Mouse (Mus musculus) kidney, adult 2 months (tissue): Measurements from ENCODE around the gene Abl1. TPM values are rescaled to one million over a fixed set of nuclear protein-coding genes. Genes with fewer than 3 reads are reported as not detected.

Experiments used
- DNase-seq: peaks from one replicate; pipeline ENCODE4 v3.0.0; 2021
- H3K27ac ChIP-seq: fragments of 200-500 bp; 2 replicates; pipeline ENCODE4 v1.5.1; 2012; ENCODE audit warnings: low read depth, low read length, control low read depth, inconsistent platforms; ENCODE audit not compliant: insufficient read depth
- H3K27me3 ChIP-seq: fragments of 200-500 bp; replicated peaks from 2 replicates; pipeline ENCODE4 v1.6.1; 2012; ENCODE audit warnings: mild to moderate bottlenecking, moderate library complexity, low read length, inconsistent platforms; ENCODE audit not compliant: control insufficient read depth, insufficient read depth
- H3K36me3 ChIP-seq: fragments of 200-500 bp; 2 replicates; pipeline ENCODE4 v1.6.1; 2012; ENCODE audit warnings: mild to moderate bottlenecking, moderate library complexity, low read length, inconsistent platforms; ENCODE audit not compliant: control insufficient read depth, insufficient read depth
- H3K4me1 ChIP-seq: fragments of 200-500 bp; 2 replicates; pipeline ENCODE4 v1.6.1; 2011; ENCODE audit warnings: low read length; ENCODE audit not compliant: control insufficient read depth, insufficient read depth
- H3K4me3 ChIP-seq: fragments of 200-500 bp; 2 replicates; pipeline ENCODE4 v1.5.1; 2011; ENCODE audit warnings: mild to moderate bottlenecking, low read depth, low read length, control low read depth; ENCODE audit not compliant: insufficient read depth
- CTCF ChIP-seq: fragments of 200-500 bp; conservative IDR thresholded peaks from 2 replicates; pipeline ENCODE4 v1.5.1; 2011; ENCODE audit warnings: low read depth, mild to moderate bottlenecking, control low read depth, low read length, moderate library complexity, mixed read lengths; ENCODE audit not compliant: insufficient read depth, insufficient read length
- POLR2A ChIP-seq: fragments of 200-500 bp; IDR thresholded peaks from one replicate; pipeline ENCODE4 v1.6.1; 2011; ENCODE audit warnings: low read depth, low read length, control low read depth
- WGBS: fragments of 180-500 bp; shearing (Covaris S2); methylation state at CpG from one replicate; pipeline ENCODE4 v1.1.7; 2018; 5-methylcytosine and 5-hydroxymethylcytosine counted together
- polyA plus RNA-seq: library from polyadenylated mRNA; depleted of rRNA; stranded (reverse); fragments of >200 nt; gene quantifications from 2 replicates; pipeline ENCODE4 v1.2.3, GENCODE M21; 2012

Abl1 gene
- polyA plus RNA-seq, 1 experiment, result 30.5 TPM

GRCm38 (mm10) chr2:31727576-31728277 lies 39.6 kb downstream of the Abl1 start:
- 71% methylated on average over 9 of the region's 9 CpGs for WGBS
- Histone ChIP-seq H3K4me1 (peaks cover 21% of the 10 kb centered on the region), H3K27me3 (no peaks in the 10 kb centered on the region), H3K36me3 (no peaks in the 10 kb centered on the region), H3K27ac (0 out of 2 replicates have a peak overlapping the region, but pooled peaks have one; percentile 3), H3K4me3 (no peak overlapping the region)
- TF ChIP-seq POLR2A, result no peak
- TF ChIP-seq CTCF, result no peak
- DNase-seq, result no peak

DNA sequence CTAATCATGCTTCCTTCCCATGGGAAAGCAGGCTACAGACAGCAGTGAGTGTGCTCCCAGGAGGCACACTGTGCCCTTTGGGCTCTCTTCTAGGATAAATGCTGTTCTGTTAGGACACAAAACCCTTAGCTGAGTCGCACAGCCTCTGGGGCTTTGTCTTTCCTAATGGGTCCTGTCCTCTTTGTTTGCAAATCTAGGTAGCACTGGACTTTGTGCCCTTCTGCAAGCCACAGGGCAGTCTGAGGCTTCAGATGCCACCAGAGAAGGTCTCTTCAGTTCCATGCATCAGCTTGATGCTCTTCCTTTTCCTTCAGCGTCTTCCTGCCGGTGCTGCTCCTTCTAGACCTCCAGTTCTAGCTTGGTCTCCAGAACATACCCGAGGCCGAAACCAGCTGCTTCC lies 42.5 kb downstream of the Abl1 start:
- Histone ChIP-seq H3K27me3 (no peaks in the 10 kb centered on the region), H3K36me3 (no peaks in the 10 kb centered on the region), H3K27ac (no peak overlapping the region), H3K4me1 (peaks cover 21% of the 10 kb centered on the region), H3K4me3 (no peak overlapping the region)
- WGBS, result 72% methylated on average over 5 of the region's 5 CpGs
- no peak for DNase-seq
- TF ChIP-seq POLR2A, result no peak

DNA sequence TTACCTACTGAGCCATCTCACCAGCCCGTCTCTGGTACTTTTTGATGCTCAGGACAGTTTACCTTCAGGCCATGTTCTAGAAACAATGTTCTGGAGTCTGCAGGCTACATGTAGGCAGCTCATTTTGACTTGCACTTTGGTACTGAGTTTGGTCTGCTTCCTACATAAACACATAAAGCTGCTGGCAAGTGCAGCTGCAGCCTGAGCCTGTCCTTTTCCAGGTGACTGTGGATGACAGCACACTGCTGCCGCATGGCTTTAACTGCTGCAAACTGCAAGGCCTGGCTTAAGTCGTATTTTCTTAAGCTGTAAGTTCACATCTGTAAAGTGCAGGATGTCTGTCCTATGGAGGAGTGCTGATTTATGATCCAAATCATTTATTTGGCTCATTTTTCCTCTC lies 44.3 kb downstream of the Abl1 start:
- Histone ChIP-seq H3K27me3 (no peaks in the 10 kb centered on the region), H3K4me1 (peaks cover 12% of the 10 kb centered on the region), H3K27ac (no peak overlapping the region), H3K4me3 (no peak overlapping the region), H3K36me3 (no peaks in the 10 kb centered on the region)
- DNase-seq, result peak; percentile 19
- TF ChIP-seq POLR2A (no peak), CTCF (peak; percentile 34; the same call in 1 of the 2 replicates)
- 62% methylated on average over 3 of the region's 3 CpGs for WGBS

GRCm38 (mm10) chr2:31733558-31733957 lies 45.4 kb downstream of the Abl1 start:
- no peak overlapping the region for H3K27ac ChIP-seq
- no peak overlapping the region for H3K4me3 ChIP-seq
- TF ChIP-seq CTCF, result no peak
- no peak for TF ChIP-seq POLR2A

DNA sequence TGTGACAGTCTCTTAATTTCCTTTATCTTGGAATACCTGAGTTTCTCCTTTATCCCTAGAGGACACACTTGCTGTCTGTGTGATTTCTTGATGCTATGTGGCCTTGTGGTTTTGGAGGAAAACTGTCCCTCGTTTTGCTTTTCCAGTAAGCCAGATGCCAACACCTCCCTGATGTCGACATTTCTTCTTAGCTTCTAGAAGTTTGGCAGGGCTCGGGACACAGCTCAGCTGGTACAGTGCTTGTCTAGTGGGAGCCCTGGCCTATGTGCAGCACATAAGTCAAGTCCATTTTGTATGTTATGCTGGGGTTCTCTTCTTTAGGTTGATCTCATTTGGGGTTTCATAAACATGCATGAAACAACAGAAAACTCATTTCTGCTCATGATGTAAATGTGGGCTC lies 50.9 kb downstream of the Abl1 start:
- DNase-seq, result no peak
- no peak for TF ChIP-seq CTCF
- TF ChIP-seq POLR2A, result no peak
- 63% methylated on average over 3 of the region's 3 CpGs for WGBS
- H3K4me3 ChIP-seq, result no peak overlapping the region
- H3K27ac ChIP-seq, result no peak overlapping the region
- 0 out of 2 replicates have a peak, but pooled peaks cover 5% of the 10 kb centered on the region for H3K4me1 ChIP-seq
- H3K36me3 ChIP-seq, result no peaks in the 10 kb centered on the region
- no peaks in the 10 kb centered on the region for H3K27me3 ChIP-seq

More at GRCm38 (mm10) chr2:31733558-31733957, 45.4 kb downstream of the Abl1 start:
- peaks cover 10% of the 10 kb centered on the region for H3K4me1 ChIP-seq
- 71% methylated on average over 5 of the region's 5 CpGs for WGBS
- no peaks in the 10 kb centered on the region for H3K36me3 ChIP-seq
- no peaks in the 10 kb centered on the region for H3K27me3 ChIP-seq
- DNase-seq, result no peak

- H3K36me3 ChIP-seq, result no peaks in the 10 kb centered on the region
- 94% methylated on average over 1 of the region's 1 CpGs for WGBS
- H3K27ac ChIP-seq, result no peak overlapping the region
- H3K4me3 ChIP-seq, result no peak overlapping the region
- peaks cover 13% of the 10 kb centered on the region for H3K4me1 ChIP-seq
- TF ChIP-seq CTCF, result no peak
- no peak for TF ChIP-seq POLR2A
- no peak for DNase-seq
- no peaks in the 10 kb centered on the region for H3K27me3 ChIP-seq
Measured at GRCm38 (mm10) chr2:31741728-31742127, 53.6 kb downstream of the Abl1 start.

DNA sequence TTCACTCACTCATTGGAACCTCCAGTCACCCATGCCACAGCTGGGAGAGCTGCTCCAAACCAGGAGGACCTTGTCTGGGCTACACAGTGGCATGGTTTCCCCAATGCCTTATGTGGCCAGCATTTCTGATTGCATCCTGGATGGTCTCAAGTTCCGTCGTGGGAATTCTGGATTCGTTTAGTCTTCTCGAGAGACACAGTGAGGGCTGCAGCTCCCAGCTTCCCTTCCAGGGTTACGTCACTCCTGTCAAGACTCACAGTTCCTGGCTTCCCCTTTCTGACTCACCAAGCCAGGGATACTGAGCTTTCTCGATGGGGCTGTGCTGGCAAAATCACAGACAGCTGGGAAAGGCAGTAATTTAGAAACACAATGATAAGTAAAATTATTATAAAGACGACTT lies 54.0 kb downstream of the Abl1 start:
- no peak overlapping the region for H3K27ac ChIP-seq
- H3K4me3 ChIP-seq, result no peak overlapping the region

More for the DNA sequence above, 54.0 kb downstream of the Abl1 start:
- H3K36me3 ChIP-seq, result no peaks in the 10 kb centered on the region
- DNase-seq, result no peak
- TF ChIP-seq POLR2A, result no peak
- TF ChIP-seq CTCF, result no peak
- WGBS, result 41% methylated on average over 7 of the region's 7 CpGs
- H3K4me1 ChIP-seq, result peaks cover 13% of the 10 kb centered on the region
- no peaks in the 10 kb centered on the region for H3K27me3 ChIP-seq
